ENCODE assay signal across 7 mouse cellular contexts in the genomic region with DNA sequence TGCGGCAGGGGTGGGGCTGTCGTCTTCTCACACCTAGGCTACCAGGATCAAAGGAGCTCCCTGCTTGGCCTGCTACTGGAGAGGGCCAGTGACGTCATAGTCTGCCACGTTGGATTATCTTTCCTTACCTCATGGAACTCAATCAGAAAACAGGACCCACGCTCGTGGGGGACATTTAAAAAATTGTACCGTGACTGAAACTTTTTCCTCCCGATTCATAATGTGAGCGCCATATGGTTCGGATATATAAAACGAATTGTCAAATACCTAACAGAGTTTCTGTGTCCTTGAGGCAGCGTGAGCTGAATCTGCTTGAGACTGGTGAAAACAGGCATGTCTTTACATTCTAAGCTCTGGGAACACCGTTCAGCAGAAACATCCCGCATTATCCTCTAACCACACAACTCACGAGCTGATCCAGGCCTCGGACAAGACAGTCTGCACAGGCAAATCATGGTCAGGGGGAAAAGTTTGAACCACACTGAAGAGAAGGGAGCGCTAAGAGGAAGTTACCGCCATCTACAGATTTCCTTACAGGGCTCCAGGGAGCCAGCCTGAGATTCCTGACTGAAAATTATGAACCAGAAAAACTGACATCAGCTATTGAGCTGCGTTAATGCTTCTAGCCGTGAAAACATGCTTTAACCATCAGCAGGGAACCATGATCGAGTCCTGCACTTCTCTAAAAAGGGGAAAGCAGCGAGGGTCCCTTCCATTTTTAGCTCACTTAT. TPM values are rescaled to one million over a fixed set of nuclear protein-coding genes. Genes with fewer than 3 reads are reported as not detected.
A peak's percentile ranks its signal among the peaks of the same experiment; 100 is the strongest.
DNase-seq lines count a peak whose midpoint lies in the region; ATAC-seq and TF ChIP-seq lines count a peak whose summit lies in the region.

No protein-coding gene starts in this region.

- no peak for ATAC-seq in neural tube, embryonic 13.5 days (ENCODE audit: low read depth)

- no peaks in the 10 kb centered on the region for H3K9me3 ChIP-seq in forebrain, embryonic 10.5 days
- no peaks in the 10 kb centered on the region for H3K9me3 ChIP-seq in limb, embryonic 10.5 days (replicated peaks)
- no peaks in the 10 kb centered on the region for H3K9me3 ChIP-seq in neural tube, embryonic 13.5 days

- peak overlapping the region; percentile 67 for H3K4me3 ChIP-seq in left cerebral cortex, adult 2 months
- peak overlapping the region; percentile 66 for H3K4me3 ChIP-seq in forebrain, embryonic 10.5 days
- H3K4me3 ChIP-seq in limb, embryonic 10.5 days = peak overlapping the region; percentile 72
- peak overlapping the region; percentile 69 for H3K4me3 ChIP-seq in neural tube, embryonic 13.5 days

- H3K27me3 ChIP-seq in forebrain, embryonic 10.5 days (ENCODE audit: poor library complexity, severe bottlenecking) = peaks cover 55% of the 10 kb centered on the region
- H3K27me3 ChIP-seq in limb, embryonic 10.5 days (ENCODE audit: low read depth, poor library complexity, severe bottlenecking) = peaks cover 48% of the 10 kb centered on the region
- H3K27me3 ChIP-seq in neural tube, embryonic 13.5 days = peaks cover 16% of the 10 kb centered on the region; the same call in 1 of the 2 replicates

- H3K9ac ChIP-seq in neural tube, embryonic 13.5 days = peak overlapping the region; percentile 83

- H3K4me1 ChIP-seq in forebrain, embryonic 10.5 days = peaks cover 23% of the 10 kb centered on the region
- peaks cover 26% of the 10 kb centered on the region for H3K4me1 ChIP-seq in limb, embryonic 10.5 days
- peaks cover 44% of the 10 kb centered on the region for H3K4me1 ChIP-seq in neural tube, embryonic 13.5 days (replicated peaks)

- peak overlapping the region; percentile 94 for H3K4me2 ChIP-seq in neural tube, embryonic 13.5 days

- intact Hi-C loops in left cerebral cortex, adult 2 months (cut with DNase I) = loop anchor here (5.0 kb wide), 5 partner anchors 66 to 291 kb away; no protein-coding TSS in a partner anchor
- intact Hi-C loops in left cerebral cortex, postnatal 4 days (cut with DNase I) = loop anchor here (5.0 kb wide), 1 partner anchor 376 kb away; no protein-coding TSS in a partner anchor

- no peaks in the 10 kb centered on the region for H3K36me3 ChIP-seq in forebrain, embryonic 10.5 days (replicated peaks)
- H3K36me3 ChIP-seq in limb, embryonic 10.5 days = no peaks in the 10 kb centered on the region
- H3K36me3 ChIP-seq in neural tube, embryonic 13.5 days = no peaks in the 10 kb centered on the region

- peak overlapping the region; percentile 97 for H3K27ac ChIP-seq in left cerebral cortex, adult 2 months
- no peak overlapping the region for H3K27ac ChIP-seq in forebrain, embryonic 10.5 days
- H3K27ac ChIP-seq in limb, embryonic 10.5 days = no peak overlapping the region
- H3K27ac ChIP-seq in neural tube, embryonic 13.5 days (replicated peaks) = peak overlapping the region; percentile 79

- no peak for TF ChIP-seq CTCF in left cerebral cortex, adult 2 months (IDR thresholded peaks at IDR 0.05)

- DNase-seq in left cerebral cortex, adult 2 months (ENCODE audit: extremely low spot score in 1 of 2, low spot score in 2 of 2) = peak in 1 of 2 experiments; percentile 37
- no peak for DNase-seq in left cerebral cortex, postnatal 4 days
- peak; percentile 17 for DNase-seq in forebrain, embryonic 10.5 days (ENCODE audit: extremely low spot score, low spot score)
- DNase-seq in limb, embryonic 10.5 days (ENCODE audit: low spot score) = peak; percentile 47
- DNase-seq in cerebellum, postnatal 25 days = no peak
- no peak for DNase-seq in spleen, postnatal 36 days (ENCODE audit: low spot score in 2 of 2)

- WGBS in forebrain, embryonic 10.5 days = 12% methylated on average over 22 of the region's 22 CpGs
- WGBS in limb, embryonic 10.5 days = 7% methylated on average over 22 of the region's 22 CpGs
- WGBS in neural tube, embryonic 13.5 days = 10% methylated on average over 22 of the region's 22 CpGs

RNA-seq across cellular contexts. Expression of gene Adcy2, which starts 1.4 kb away (rescaled TPM):
- total RNA-seq in left cerebral cortex, adult 2 months (2021) = 100 to 1,000 TPM; 130 to 135 TPM
- 10 to 100 TPM; 32.4 to 49.9 TPM for total RNA-seq in left cerebral cortex, postnatal 4 days (2021)
- 0.14 and 0.16 TPM in 2 replicates for polyA plus RNA-seq in forebrain, embryonic 10.5 days (2016; fragmentation: Nextera tagmentation; extraction: Ambion mirVana)
- polyA plus RNA-seq in limb, embryonic 10.5 days (2016; fragmentation: Nextera tagmentation; extraction: Ambion mirVana) = 0.39 and 1.2 TPM in 2 replicates
- polyA plus RNA-seq in neural tube, embryonic 13.5 days (2015; fragmentation: Nextera tagmentation; extraction: Ambion mirVana) = 14.1 and 15.2 TPM in 2 replicates

Comparison
In these comparisons a context has a peak if more than half of its experiments do, and no peak if none do; other contexts are left out.
1. DNase-seq: peak in forebrain, embryonic 10.5 days (single experiment) and limb, embryonic 10.5 days (single experiment); none in left cerebral cortex, postnatal 4 days (single experiment), cerebellum, postnatal 25 days (0 of 2) and spleen, postnatal 36 days (0 of 2).
2. H3K27ac ChIP-seq: peak in left cerebral cortex, adult 2 months (single experiment) and neural tube, embryonic 13.5 days (single experiment); none in forebrain, embryonic 10.5 days (single experiment) and limb, embryonic 10.5 days (single experiment).
3. Peak in every context shown above with its lines, with median percentiles within 50 percentile points of each other: H3K4me3 ChIP-seq.